Mouse (Mus musculus): ENCODE results near the gene Gsta4. TPM values are rescaled to one million over a fixed set of nuclear protein-coding genes. Genes with fewer than 3 reads are reported as not detected.
"Not testable (repeated sequence)": the region's sequence is repeated elsewhere in the genome, so short reads cannot be mapped to it uniquely, and the experiment has no call there.

The Gsta4 gene
- 10 to 100 TPM; 33.9 to 39.5 TPM for total RNA-seq (2021)
- long read RNA-seq, transcript Gsta4-201 (7 exons, 977 nt) = major isoform, 33 of 35 reads
- long read RNA-seq, partial matches to known transcripts = 2 of 35 reads
- long read RNA-seq, other reads (novel, unspliced or antisense) = 0 of 35 reads

- DNase-seq (ENCODE audit: low spot score in 2 of 2) = not testable (repeated sequence)
These were observed at the start of gene Gsta4 for GRCm38 (mm10) chr9:78182474-78182873. Gsta4 (plus strand) TSS chr9:78182774.

GRCm38 (mm10) chr9:78135658-78136057, 46.9 kb upstream of the Gsta4 start:
- DNase-seq (ENCODE audit: low spot score in 2 of 2) = no peak

DNA sequence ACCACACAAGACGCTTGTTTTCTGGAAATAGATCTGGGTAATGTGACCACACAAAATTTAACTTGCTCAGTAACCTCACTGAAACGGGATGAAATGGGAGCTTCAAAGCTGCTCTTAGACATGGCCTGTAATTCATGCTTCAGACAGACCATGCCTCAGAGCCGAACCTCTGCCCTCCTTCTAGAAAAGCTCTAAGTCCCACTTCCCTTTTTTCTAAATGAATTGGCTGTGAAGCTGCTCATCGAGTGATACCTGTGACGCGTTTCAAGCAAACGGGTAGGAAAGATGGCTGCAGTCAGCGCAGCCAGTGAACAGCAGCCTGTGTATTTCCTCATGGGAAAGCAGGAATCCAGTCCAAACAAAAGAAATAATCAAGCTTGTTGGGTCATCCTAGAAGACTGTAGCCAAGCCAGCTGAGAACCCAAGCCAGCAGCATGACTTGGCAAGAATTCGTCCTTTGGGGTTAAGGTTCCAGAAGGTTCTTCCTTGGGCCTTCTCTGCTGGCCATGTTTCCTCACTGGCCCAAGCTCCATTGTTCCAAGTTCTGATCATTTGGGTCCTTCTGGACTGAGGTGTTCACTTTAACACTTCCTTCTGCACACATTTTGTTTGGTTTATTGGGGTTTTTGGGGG, 44.4 kb upstream of the Gsta4 start:
- DNase-seq (ENCODE audit: low spot score in 2 of 2) = no peak

DNA sequence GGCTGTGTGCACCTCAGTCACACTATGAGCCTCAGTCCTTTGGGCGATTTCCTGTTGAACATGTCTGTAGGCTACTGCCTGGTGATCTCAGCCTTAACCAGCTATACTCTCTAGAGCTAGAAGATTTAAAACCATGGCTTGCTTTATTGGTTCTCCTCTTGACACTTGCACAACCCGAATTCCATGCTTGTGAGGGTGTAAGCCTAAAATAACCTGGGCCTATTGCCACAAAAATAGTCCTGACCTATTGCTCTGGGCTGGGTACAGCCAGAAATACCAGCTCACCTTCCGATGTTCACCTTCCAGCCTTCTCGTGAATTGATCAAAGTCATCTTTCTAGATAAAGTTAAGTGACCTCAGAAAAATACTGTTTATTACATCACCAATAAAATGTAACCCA, 43.1 kb upstream of the Gsta4 start:
- no peak for DNase-seq (ENCODE audit: low spot score in 2 of 2)

- DNase-seq (ENCODE audit: low spot score in 2 of 2) = peak in 1 of 2 experiments; percentile 31
These were observed 36.5 kb upstream of the Gsta4 start for GRCm38 (mm10) chr9:78146099-78146498.

- DNase-seq (ENCODE audit: low spot score in 2 of 2) = peak in 1 of 2 experiments; percentile 33
These were observed 35.9 kb upstream of the Gsta4 start for GRCm38 (mm10) chr9:78146627-78147026.

GRCm38 (mm10) chr9:78148149-78148548, 34.4 kb upstream of the Gsta4 start:
- no peak for DNase-seq (ENCODE audit: low spot score in 2 of 2)

DNA sequence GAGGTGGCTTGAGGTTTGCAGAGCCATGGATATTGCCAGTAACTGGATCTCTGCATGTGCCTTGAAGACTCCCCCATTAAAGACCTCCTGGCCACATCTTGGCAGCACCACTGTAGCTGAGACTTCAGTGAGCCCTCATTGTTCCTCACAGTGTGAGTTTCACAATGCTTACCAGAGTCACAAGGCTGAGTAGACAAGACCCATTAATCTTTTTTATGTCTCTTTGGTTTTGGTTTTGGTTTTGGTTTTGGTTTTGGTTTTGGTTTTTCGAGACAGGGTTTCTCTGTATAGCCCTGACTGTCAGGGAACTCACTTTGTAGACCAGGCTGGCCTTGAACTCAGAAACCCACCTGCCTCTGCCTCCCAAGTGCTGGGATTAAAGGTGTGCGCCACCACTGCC, 32.8 kb upstream of the Gsta4 start:
- DNase-seq (ENCODE audit: low spot score in 2 of 2) = not testable (repeated sequence)

- DNase-seq (ENCODE audit: low spot score in 2 of 2) = no peak
These were observed 28.2 kb upstream of the Gsta4 start for GRCm38 (mm10) chr9:78154211-78154977.

GRCm38 (mm10) chr9:78157221-78157620, 25.4 kb upstream of the Gsta4 start:
- DNase-seq (ENCODE audit: low spot score in 2 of 2) = no peak

DNA sequence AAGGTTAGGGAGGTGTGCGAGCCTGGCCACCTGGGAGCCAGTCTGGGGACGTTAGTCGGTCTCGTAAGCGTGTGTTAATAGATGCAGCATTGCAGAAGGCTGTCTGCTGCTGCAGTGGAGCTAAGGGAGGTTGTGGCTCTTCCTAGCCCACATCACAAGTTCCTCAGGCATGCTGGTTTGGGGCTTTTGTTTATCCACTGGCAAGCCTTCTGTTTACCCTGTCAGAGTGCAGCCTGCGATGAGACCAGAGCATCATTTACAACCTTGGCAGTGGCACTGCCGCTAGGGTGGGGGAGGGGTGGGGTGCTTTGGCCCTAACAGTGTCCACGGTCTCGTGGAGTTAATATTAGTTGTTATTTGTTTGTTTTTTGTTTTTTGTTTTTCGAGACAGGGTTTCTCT, 19.3 kb upstream of the Gsta4 start:
- DNase-seq (ENCODE audit: low spot score in 2 of 2) = no peak

DNA sequence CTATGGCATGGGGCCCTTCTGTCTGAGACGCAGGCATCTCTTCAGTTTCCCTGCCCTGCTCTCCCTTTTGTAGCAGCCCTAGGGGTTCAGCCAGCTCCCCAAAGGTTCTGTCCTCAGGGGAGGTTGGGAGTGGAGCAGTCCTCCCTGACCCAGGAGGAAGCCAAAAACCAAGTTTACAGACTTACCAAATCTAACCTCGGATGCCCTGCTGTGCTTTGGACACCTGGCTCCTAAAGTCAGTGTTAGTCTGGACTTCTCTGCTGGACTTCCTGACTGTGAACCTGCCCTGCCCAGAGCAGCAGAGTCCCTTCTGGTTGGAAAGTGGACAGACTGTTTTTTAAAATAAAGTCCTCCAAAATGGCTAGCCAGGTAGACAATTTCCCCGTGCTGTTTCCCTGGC, 17.8 kb upstream of the Gsta4 start:
- no peak for DNase-seq (ENCODE audit: low spot score in 2 of 2)

DNA sequence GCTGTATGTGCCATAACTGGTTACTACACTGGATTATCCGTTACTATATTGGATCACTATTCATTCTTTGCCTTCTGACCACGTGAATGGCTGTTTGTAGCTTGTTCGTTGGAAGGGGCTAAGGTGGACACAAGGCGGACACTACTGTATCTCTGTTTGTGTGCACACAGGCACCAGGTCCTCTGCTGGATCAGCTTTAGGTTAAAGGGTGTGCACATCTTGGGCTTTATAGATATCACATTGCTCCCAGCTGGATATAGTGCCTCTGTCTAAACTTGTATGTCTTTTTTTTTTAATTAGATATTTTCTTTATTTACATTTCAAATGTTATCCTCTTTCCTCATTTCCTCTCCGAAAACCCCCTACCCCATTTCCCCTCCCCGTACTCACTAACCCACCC, 17.1 kb upstream of the Gsta4 start:
- DNase-seq (ENCODE audit: low spot score in 2 of 2) = no peak

DNA sequence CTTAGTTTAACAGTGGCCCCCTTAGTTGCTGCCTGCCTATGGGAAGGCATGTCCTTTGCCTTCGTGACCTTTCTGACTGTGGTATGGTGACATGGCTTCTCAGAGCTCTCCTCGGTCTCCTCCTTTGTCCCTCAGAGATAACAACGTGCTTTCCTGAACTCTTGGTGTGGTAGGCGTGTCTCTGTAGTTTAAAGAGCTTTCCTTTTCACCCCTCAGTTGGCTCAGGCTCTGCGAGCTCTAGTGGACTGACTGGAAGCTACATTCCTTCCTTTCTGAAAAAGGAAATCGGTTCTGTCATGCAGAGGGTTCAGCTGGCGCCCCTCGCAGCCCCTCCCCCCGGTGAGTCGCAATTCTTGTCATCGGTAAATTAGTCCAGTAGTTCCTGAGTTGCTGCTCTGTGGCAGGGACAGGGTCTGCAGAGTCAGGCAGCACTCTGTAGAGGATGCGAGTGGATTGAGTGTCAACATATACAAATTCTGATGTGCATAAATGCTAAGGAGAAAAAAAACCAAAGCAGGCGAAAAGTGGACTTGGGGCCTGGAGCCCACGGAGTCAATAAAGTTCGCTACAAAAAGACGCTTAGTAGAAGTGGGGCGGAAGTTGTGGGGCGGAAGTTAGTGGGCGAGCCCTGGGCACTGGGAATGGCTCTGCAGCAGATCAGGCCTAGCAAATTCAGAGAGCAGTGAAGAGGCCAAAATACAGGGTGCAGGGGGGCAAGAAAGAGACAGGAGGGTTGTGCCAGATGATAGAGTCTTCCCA, 15.7 kb upstream of the Gsta4 start:
- DNase-seq (ENCODE audit: low spot score in 2 of 2) = no peak

DNA sequence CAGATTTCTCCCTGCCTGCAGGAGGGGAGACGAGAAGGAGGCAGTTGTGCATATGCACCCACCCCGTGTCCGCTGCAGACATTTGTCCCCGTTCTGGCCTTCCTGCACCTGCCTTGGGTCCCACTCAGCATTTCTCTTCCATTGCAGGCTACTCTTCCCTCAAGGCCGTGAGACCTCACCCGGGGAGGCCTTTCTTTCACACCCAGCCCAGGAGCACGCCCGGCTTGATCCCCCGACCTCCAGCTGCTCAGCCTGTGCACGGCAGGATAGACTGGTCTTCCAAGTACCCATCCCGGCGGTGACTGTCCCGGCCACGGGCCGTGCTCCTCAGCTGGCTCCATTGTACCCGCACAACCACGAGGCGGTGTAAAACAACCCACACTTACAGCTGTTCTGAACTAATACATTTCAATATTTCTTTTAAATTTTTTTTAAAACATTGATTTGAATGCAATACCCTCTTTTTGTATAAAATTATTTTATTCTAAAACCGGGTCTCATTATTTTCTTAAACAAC, 15.1 kb upstream of the Gsta4 start:
- DNase-seq (ENCODE audit: low spot score in 2 of 2) = no peak

GRCm38 (mm10) chr9:78168864-78169263, 13.7 kb upstream of the Gsta4 start:
- no peak for DNase-seq (ENCODE audit: low spot score in 2 of 2)

- no peak for DNase-seq (ENCODE audit: low spot score in 2 of 2)
These were observed 8.6 kb upstream of the Gsta4 start for GRCm38 (mm10) chr9:78174016-78174415.

- not testable (repeated sequence) for DNase-seq (ENCODE audit: low spot score in 2 of 2)
These were observed 7.7 kb upstream of the Gsta4 start for GRCm38 (mm10) chr9:78174925-78175276.

DNA sequence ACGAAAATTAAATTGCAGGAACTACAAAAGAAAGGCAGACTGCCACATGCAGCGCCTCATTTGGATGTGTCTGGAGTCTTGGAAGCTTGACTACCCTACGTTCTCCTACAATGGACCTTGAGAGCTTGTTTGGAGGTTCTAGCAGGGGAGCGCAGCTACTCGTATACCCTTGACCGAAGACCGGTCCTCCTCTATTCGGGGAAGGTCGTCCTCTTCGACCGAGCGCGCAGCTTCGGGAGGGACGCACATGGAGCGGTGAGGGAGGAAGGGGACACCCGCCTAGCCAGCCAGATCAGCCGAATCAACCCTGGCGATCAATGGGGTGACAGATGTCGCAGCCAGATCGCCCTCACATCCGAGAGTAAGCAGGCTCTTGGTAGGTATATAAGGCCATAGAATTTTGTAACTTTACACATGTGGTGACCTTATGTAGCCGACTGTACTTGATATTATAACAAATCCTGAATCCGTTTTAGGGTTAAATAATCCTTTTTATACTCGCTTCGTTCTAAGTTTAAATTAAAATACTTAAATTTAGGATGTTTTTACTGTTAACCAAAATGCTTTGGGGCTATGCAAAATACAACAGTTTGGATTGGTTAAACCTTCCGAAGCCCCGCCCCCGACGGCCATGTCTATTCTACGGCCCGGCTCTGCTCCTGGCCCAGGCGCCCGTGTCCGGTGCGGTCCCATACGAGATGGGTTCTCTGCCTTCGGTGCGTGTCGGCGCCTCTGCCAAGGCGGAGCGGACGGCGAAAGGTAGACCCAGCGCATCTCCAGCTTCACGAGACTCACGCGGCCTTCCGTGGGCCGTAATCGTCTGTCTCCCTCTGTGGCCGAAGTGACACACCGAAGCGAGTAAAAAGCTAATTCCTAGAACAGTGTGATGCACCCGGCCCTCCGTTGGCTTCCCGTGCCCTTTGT, 7.0 kb upstream of the Gsta4 start:
- DNase-seq (ENCODE audit: low spot score in 2 of 2) = peak; percentile 95 to 97

GRCm38 (mm10) chr9:78176201-78176727, 6.3 kb upstream of the Gsta4 start:
- peak; percentile 56 to 64 for DNase-seq (ENCODE audit: low spot score in 2 of 2)

Data from layer of hippocampus, postnatal 10 days (tissue).